Mouse (Mus musculus) lung, embryonic 14.5 days (tissue): ENCODE data around the gene Cdc42se2. TPM values are rescaled to one million over a fixed set of nuclear protein-coding genes. Genes with fewer than 3 reads are reported as not detected.

Experiments
- ATAC-seq: fragments of 200-750 bp; cut with Nextera tagmentation; 2 replicates; pipeline ENCODE4 v1.8.0; 2017; ENCODE audit warnings: mild to moderate bottlenecking, moderate TSS enrichment, moderate library complexity; ENCODE audit not compliant: insufficient read depth
- DNase-seq: peaks from one replicate; pipeline ENCODE4 v3.0.0-alpha.2; 2015
- H3K27ac ChIP-seq: fragments of 300-500 bp; sonication (generic); 2 replicates; pipeline ENCODE4 v1.5.1; 2014; ENCODE audit warnings: low read depth, mild to moderate bottlenecking, moderate library complexity
- H3K27me3 ChIP-seq: fragments of 300-500 bp; sonication (generic); 2 replicates; pipeline ENCODE4 v1.6.1; 2014; ENCODE audit warnings: low read length, control low read depth; ENCODE audit not compliant: insufficient read depth
- H3K36me3 ChIP-seq: fragments of 300-500 bp; sonication (generic); 2 replicates; pipeline ENCODE4 v1.6.1; 2014; ENCODE audit warnings: control low read depth; ENCODE audit not compliant: insufficient read depth
- H3K4me1 ChIP-seq: fragments of 300-500 bp; sonication (generic); 2 replicates; pipeline ENCODE4 v1.6.1; 2014; ENCODE audit warnings: antibody characterized with exemption, control low read depth; ENCODE audit not compliant: insufficient read depth
- H3K4me2 ChIP-seq: fragments of 300-500 bp; sonication (generic); 2 replicates; pipeline ENCODE4 v1.6.1; 2014; ENCODE audit warnings: mild to moderate bottlenecking
- H3K4me3 ChIP-seq: fragments of 300-500 bp; sonication (generic); 2 replicates; pipeline ENCODE4 v1.5.1; 2014; ENCODE audit warnings: low read depth, low read length
- H3K9ac ChIP-seq: fragments of 300-500 bp; sonication (generic); 2 replicates; pipeline ENCODE4 v1.6.1; 2014
- H3K9me3 ChIP-seq: fragments of 300-500 bp; sonication (generic); 2 replicates; pipeline ENCODE4 v1.6.1; 2016; ENCODE audit warnings: low read depth, low read length, control low read depth
- CTCF ChIP-seq: IDR thresholded peaks from 2 replicates; pipeline ENCODE4 v1.5.1; 2016; ENCODE audit warnings: antibody characterized with exemption, low read depth
- WGBS: fragments of 180-500 bp; shearing (Covaris S2); extraction: QIAGEN DNeasy Blood & Tissue Kit; methylation state at CpG from one replicate; pipeline ENCODE4 v1.1.7; 2014; 5-methylcytosine and 5-hydroxymethylcytosine counted together
- polyA plus RNA-seq: library from polyadenylated mRNA; unstranded; fragments of >200 nt; fragmentation: Nextera tagmentation; extraction: Ambion mirVana; gene quantifications from 2 replicates; pipeline ENCODE4 v1.2.1, GENCODE M21; 2014

Cdc42se2 gene
- polyA plus RNA-seq, 1 experiment from 2014 or later: 90.0 TPM

DNA sequence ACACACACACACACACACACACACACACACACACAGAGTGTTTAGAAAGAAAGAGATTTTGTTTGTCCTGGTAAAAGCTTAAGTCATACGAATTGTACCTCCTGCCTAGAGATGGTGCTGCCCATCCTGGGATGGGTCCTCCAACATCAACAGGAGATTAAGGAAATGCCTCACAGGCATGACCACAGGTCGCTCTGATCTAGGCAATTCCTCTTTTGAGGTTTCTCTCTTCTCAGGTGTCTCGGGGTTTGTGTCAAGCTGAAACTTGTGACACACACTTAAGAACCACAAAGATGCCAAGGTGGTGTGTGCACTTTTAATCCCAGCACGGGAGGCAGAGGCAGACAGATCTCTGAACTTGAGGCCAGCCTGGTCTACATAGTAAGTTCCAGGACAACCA is 20.7 kb upstream of the Cdc42se2 start:
- H3K9me3 ChIP-seq: no peaks in the 10 kb centered on the region

GRCm38 (mm10) chr11:54807669-54808068 is 20.2 kb upstream of the Cdc42se2 start:
- H3K4me1 ChIP-seq: no peaks in the 10 kb centered on the region
- 77% methylated on average over 9 of the region's 9 CpGs for WGBS
- H3K9me3 ChIP-seq: no peaks in the 10 kb centered on the region
- H3K27ac ChIP-seq: no peak overlapping the region
- no peak for ATAC-seq
- no peak for DNase-seq
- no peaks in the 10 kb centered on the region for H3K36me3 ChIP-seq
- no peak overlapping the region for H3K9ac ChIP-seq
- H3K4me2 ChIP-seq: no peak overlapping the region
- TF ChIP-seq CTCF: no peak
- no peak overlapping the region for H3K4me3 ChIP-seq
- no peaks in the 10 kb centered on the region for H3K27me3 ChIP-seq

More for the DNA sequence above, 20.7 kb upstream of the Cdc42se2 start:
- H3K4me1 ChIP-seq: no peaks in the 10 kb centered on the region
- no peak overlapping the region for H3K9ac ChIP-seq
- TF ChIP-seq CTCF: no peak
- DNase-seq: no peak
- H3K4me3 ChIP-seq: no peak overlapping the region
- no peaks in the 10 kb centered on the region for H3K36me3 ChIP-seq
- no peak for ATAC-seq
- no peaks in the 10 kb centered on the region for H3K27me3 ChIP-seq
- 68% methylated on average over 4 of the region's 4 CpGs for WGBS
- H3K4me2 ChIP-seq: no peak overlapping the region
- H3K27ac ChIP-seq: no peak overlapping the region

DNA sequence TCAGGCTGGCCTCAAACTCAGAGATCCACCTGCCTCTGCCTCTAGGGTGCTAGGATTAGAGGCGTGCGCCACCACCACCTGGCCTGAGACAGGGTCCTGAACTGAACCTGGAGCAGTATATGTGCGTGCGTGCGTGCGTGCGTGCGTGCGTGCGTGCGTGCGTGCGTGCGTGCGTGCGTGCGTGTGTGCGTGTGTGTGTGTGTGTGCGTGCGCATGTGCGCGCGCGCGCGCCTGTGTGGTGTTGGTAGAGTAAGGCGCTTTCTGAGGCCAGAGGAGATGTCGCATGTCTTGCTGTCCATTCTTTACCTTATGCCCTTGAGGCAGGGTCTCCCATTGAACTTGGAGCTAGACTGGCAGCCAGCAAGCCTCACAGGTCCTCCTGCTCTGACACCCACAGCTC is 19.4 kb upstream of the Cdc42se2 start:
- Histone ChIP-seq H3K36me3 (no peaks in the 10 kb centered on the region), H3K9ac (no peak overlapping the region), H3K4me1 (no peaks in the 10 kb centered on the region), H3K27ac (no peak overlapping the region), H3K4me2 (no peak overlapping the region), H3K9me3 (no peaks in the 10 kb centered on the region), H3K4me3 (no peak overlapping the region), H3K27me3 (no peaks in the 10 kb centered on the region)
- no peak for ATAC-seq
- 92% methylated on average over 28 of the region's 28 CpGs for WGBS
- DNase-seq: no peak
- TF ChIP-seq CTCF: no peak

DNA sequence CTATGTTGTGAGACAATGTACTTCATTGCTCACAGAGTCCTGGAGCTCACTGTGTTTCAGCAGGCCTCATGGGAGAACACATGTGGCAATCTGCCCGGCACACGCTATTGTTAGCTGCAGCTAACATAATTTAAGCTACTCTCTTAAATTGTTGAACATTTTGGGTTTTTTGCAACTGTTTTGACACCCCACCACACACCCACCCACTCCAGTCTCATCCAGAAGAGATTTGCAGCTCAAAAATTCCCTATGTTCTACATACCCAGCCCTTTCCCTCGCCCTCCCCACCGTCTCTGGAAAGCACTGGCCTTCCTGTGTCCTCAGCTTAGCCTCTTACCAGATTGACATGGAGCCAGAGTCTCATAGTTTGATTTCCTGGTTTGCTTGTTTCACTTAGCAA is 17.7 kb upstream of the Cdc42se2 start:
- Histone ChIP-seq H3K36me3 (no peaks in the 10 kb centered on the region), H3K27me3 (no peaks in the 10 kb centered on the region), H3K27ac (no peak overlapping the region), H3K4me1 (no peaks in the 10 kb centered on the region), H3K4me2 (no peak overlapping the region), H3K9me3 (no peaks in the 10 kb centered on the region), H3K9ac (no peak overlapping the region), H3K4me3 (no peak overlapping the region)
- no peak for ATAC-seq
- no peak for DNase-seq
- 82% methylated on average over 4 of the region's 4 CpGs for WGBS
- TF ChIP-seq CTCF: no peak

- Histone ChIP-seq H3K36me3 (no peaks in the 10 kb centered on the region), H3K4me1 (no peaks in the 10 kb centered on the region), H3K27ac (no peak overlapping the region), H3K4me2 (no peak overlapping the region), H3K27me3 (no peaks in the 10 kb centered on the region), H3K4me3 (no peak overlapping the region), H3K9ac (no peak overlapping the region), H3K9me3 (no peaks in the 10 kb centered on the region)
- no peak for TF ChIP-seq CTCF
- ATAC-seq: no peak
- 36% methylated on average over 6 of the region's 6 CpGs for WGBS
- no peak for DNase-seq
Measured at GRCm38 (mm10) chr11:54802621-54803020, 15.1 kb upstream of the Cdc42se2 start.

DNA sequence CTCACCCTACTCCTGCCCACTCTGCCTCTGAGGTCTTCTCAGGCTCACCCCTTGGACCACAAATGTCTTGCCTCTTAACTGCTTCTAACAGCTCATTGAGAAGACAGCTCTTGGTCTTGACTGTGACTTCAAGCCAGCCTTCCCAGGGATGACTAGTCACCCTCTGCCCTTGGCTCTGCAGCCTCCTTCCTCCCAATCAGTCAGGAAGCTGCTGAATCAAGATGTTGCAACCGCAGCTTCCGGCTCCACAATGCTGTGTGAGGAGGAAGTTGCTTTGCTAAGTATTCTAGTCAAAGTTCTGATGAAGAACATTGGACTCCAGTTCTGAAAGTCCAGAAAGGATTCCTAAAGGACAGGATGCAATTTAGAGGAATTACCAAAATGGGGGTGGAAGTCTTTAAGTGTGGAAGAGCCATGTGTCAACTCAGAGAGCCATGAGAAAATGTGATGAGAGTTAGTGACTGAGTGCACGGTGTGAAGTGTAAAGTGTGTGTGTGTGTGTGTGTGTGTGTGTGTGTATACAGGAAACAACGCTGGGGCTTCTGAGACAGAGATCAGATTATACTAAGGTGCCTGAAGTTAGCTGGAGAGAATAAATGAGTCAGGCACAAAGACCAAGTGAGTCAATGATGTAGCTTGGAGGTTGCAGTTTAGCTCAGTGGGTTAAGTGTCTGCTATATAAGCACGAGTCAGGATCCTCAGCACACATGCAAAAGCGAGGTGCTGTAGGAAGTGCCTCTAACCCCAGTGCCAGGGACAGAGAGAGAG is 14.5 kb upstream of the Cdc42se2 start:
- TF ChIP-seq CTCF: no peak
- Histone ChIP-seq H3K36me3 (no peaks in the 10 kb centered on the region), H3K4me2 (no peak overlapping the region), H3K4me3 (no peak overlapping the region), H3K4me1 (no peaks in the 10 kb centered on the region), H3K9me3 (no peaks in the 10 kb centered on the region), H3K9ac (no peak overlapping the region), H3K27me3 (no peaks in the 10 kb centered on the region), H3K27ac (no peak overlapping the region)
- WGBS: 53% methylated on average over 6 of the region's 6 CpGs
- peak; percentile 47 for DNase-seq
- ATAC-seq: no peak

DNA sequence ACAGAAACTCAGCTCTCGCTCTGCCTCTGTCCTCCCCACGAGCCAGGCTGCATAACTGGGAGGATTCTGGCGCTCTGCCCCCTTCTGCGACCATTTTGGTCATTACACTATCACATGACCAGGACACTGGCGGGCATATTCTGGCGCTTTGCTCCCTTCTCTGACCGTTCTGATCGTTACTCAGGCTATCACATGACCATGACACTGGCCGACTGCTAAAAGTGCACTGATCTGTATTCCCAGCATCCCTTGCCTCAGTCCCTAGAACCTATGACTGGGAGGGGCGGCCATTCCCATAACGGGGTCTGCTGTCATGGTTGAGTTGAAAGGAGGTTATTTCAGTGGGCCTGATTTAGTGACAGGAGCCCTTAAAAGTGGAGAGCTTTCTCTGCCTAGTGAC is 9.1 kb upstream of the Cdc42se2 start:
- Histone ChIP-seq H3K4me3 (no peak overlapping the region), H3K4me1 (no peaks in the 10 kb centered on the region), H3K9me3 (no peaks in the 10 kb centered on the region), H3K27ac (no peak overlapping the region), H3K9ac (no peak overlapping the region), H3K27me3 (no peaks in the 10 kb centered on the region), H3K36me3 (no peaks in the 10 kb centered on the region), H3K4me2 (no peak overlapping the region)
- ATAC-seq (no peak), DNase-seq (no peak)
- no peak for TF ChIP-seq CTCF
- 75% methylated on average over 11 of the region's 11 CpGs for WGBS

- Histone ChIP-seq H3K4me3 (no peak overlapping the region), H3K36me3 (no peaks in the 10 kb centered on the region), H3K27ac (no peak overlapping the region), H3K27me3 (no peaks in the 10 kb centered on the region), H3K4me2 (no peak overlapping the region), H3K9ac (no peak overlapping the region), H3K4me1 (no peaks in the 10 kb centered on the region), H3K9me3 (no peaks in the 10 kb centered on the region)
- TF ChIP-seq CTCF: no peak
- ATAC-seq (no peak), DNase-seq (no peak)
- 89% methylated on average over 3 of the region's 3 CpGs for WGBS
Measured at GRCm38 (mm10) chr11:54794678-54795077, 7.2 kb upstream of the Cdc42se2 start.
